Mouse (Mus musculus) midbrain, embryonic 16.5 days (tissue): Measurements from ENCODE around the gene Sppl3. TPM values are rescaled to one million over a fixed set of nuclear protein-coding genes. Genes with fewer than 3 reads are reported as not detected.

Experiments
- ATAC-seq: fragments of 200-750 bp; cut with Nextera tagmentation; 2 replicates; pipeline ENCODE4 v1.8.0; 2017; ENCODE audit warnings: moderate TSS enrichment
- H3K27ac ChIP-seq: fragments of 300-500 bp; sonication (generic); 2 replicates; pipeline ENCODE4 v1.5.1; 2014; ENCODE audit warnings: mild to moderate bottlenecking, low read length, mixed read lengths
- H3K27me3 ChIP-seq: fragments of 300-500 bp; sonication (generic); 2 replicates; pipeline ENCODE4 v1.6.1; 2014; ENCODE audit warnings: low read depth, low read length, mixed read lengths; ENCODE audit not compliant: control insufficient read depth, insufficient read depth
- H3K36me3 ChIP-seq: fragments of 300-500 bp; sonication (generic); 2 replicates; pipeline ENCODE4 v1.6.1; 2014; ENCODE audit warnings: mild to moderate bottlenecking, low read length, moderate library complexity, mixed read lengths; ENCODE audit not compliant: control insufficient read depth, insufficient read depth
- H3K4me1 ChIP-seq: fragments of 300-500 bp; sonication (generic); 2 replicates; pipeline ENCODE4 v1.6.1; 2014; ENCODE audit warnings: mild to moderate bottlenecking, low read length, mixed read lengths; ENCODE audit not compliant: control insufficient read depth, insufficient read depth
- H3K4me2 ChIP-seq: fragments of 300-500 bp; sonication (generic); 2 replicates; pipeline ENCODE4 v1.6.1; 2014; ENCODE audit warnings: mild to moderate bottlenecking, low read length, mixed read lengths
- H3K4me3 ChIP-seq: fragments of 300-500 bp; sonication (generic); 2 replicates; pipeline ENCODE4 v1.5.1; 2014; ENCODE audit warnings: low read depth, mild to moderate bottlenecking, low read length, moderate library complexity, mixed read lengths
- H3K9ac ChIP-seq: fragments of 300-500 bp; sonication (generic); 2 replicates; pipeline ENCODE4 v1.6.1; 2014; ENCODE audit warnings: low read depth, low read length, mixed read lengths
- H3K9me3 ChIP-seq: fragments of 300-500 bp; sonication (generic); replicated peaks from 2 replicates; pipeline ENCODE4 v1.6.1; 2014; ENCODE audit warnings: mild to moderate bottlenecking, low read length, mixed read lengths; ENCODE audit not compliant: control insufficient read depth, poor library complexity, severe bottlenecking
- WGBS: fragments of 180-500 bp; shearing (Covaris S2); extraction: QIAGEN DNeasy Blood & Tissue Kit; methylation state at CpG from one replicate; pipeline ENCODE4 v1.1.7; 2014; 5-methylcytosine and 5-hydroxymethylcytosine counted together
- polyA plus RNA-seq: library from polyadenylated mRNA; unstranded; fragments of >200 nt; fragmentation: Nextera tagmentation; extraction: Ambion mirVana; gene quantifications from 2 replicates; pipeline ENCODE4 v1.2.1, GENCODE M21; 2015

Sppl3 gene
- polyA plus RNA-seq, 1 experiment from 2014 or later: 18.2 TPM

DNA sequence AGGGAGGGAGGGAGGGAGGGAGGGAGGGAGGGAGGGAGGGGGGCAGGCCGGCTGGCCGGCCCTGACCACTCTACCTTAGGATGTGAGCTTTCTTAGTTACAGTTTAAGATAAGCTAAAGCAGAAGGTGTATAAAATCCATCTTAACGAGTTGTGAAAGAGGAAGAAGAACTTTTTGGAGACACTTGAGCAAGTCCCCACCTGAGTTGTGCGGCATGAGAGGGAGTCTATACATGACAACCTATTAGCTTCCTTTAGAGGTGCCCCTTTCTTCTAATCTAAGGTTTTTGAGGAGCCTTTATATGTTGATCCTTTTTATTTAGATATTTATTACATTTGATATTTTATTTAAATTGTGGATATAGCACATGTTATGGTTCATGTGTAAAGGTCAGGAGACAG, 32.7 kb downstream of the Sppl3 start:
- no peak overlapping the region for H3K27ac ChIP-seq
- H3K4me1 ChIP-seq: no peaks in the 10 kb centered on the region
- H3K27me3 ChIP-seq: no peaks in the 10 kb centered on the region
- no peak overlapping the region for H3K9ac ChIP-seq
- ATAC-seq: no peak
- 94% methylated on average over 4 of the region's 4 CpGs for WGBS
- H3K9me3 ChIP-seq: no peaks in the 10 kb centered on the region
- H3K4me3 ChIP-seq: no peak overlapping the region
- H3K36me3 ChIP-seq: no peaks in the 10 kb centered on the region
- no peak overlapping the region for H3K4me2 ChIP-seq

DNA sequence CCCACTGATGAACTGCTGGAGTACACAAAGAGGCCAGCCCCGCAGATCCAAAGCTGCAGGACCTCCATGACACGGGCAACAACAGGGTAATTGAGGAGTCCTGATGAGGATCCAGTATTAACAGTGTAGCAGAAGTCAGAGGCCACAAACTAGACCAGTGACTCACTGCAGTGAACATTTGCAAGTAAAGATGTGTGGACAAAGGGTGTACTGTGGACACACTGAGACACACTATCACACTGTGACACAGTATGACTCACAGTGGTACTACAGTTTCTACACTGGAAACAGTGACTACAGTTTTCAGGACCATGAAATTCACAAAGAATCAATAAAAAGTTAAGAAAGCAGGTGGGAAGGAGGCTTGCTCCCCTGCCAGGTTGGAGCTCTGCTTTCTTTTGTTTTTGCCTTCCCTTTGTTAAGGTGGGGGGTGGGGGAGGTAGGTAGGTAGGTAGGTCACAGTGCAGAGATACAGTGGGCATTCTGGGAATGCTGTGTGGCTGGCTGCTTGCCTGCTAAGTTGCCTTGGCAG, 34.3 kb downstream of the Sppl3 start:
- no peak for ATAC-seq
- Histone ChIP-seq H3K9ac (no peak overlapping the region), H3K27me3 (no peaks in the 10 kb centered on the region), H3K9me3 (no peaks in the 10 kb centered on the region), H3K36me3 (no peaks in the 10 kb centered on the region), H3K4me3 (no peak overlapping the region), H3K4me2 (no peak overlapping the region), H3K4me1 (no peaks in the 10 kb centered on the region), H3K27ac (no peak overlapping the region)
- 81% methylated on average over 2 of the region's 2 CpGs for WGBS

DNA sequence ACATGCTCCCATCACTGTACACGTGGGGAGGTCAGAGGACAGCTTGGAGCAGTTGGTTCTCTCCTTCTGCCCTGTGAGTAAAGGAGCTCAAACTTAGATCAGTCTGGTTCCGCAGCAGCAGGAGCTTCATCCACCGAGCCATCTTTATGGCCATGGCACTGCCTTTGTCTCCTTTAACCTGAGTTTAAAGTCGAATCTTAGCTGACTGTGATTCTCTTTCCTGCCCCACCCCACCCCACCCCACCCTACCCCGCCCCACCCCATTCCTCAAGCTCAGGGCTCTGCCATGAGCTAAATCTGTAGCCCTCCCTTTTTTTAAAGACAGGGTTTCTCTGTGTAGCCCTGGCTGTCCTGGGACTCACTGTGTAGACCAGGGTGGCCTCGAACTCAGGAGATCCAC, 38.8 kb downstream of the Sppl3 start:
- Histone ChIP-seq H3K27me3 (no peaks in the 10 kb centered on the region), H3K9ac (no peak overlapping the region), H3K27ac (no peak overlapping the region), H3K4me3 (no peak overlapping the region), H3K4me2 (no peak overlapping the region), H3K4me1 (no peaks in the 10 kb centered on the region; the same call in 1 of the 2 replicates), H3K9me3 (no peaks in the 10 kb centered on the region), H3K36me3 (no peaks in the 10 kb centered on the region)
- no peak for ATAC-seq
- 92% methylated on average over 6 of the region's 6 CpGs for WGBS

DNA sequence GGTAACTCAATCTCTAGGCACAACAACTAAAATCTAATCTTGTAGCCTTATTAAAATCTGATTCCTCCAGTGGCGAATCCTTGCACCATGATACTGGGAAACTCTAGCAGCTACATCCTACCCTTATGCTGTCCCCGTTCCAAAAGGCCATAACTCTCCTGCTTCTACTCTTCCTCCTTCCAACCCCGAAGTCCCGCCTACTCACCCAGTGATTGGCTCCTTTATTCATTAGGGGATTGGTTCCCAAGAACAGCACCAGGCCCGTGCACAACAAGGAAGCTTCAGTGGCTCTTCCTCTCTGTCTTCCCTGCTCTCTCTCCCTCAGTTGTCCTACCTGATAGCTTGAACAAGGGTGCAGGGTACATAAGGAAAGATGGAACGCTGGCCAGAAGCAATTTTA, 39.8 kb downstream of the Sppl3 start:
- no peaks in the 10 kb centered on the region; the same call in 1 of the 2 replicates for H3K4me1 ChIP-seq
- no peak overlapping the region for H3K27ac ChIP-seq
- H3K27me3 ChIP-seq: no peaks in the 10 kb centered on the region
- no peak overlapping the region for H3K9ac ChIP-seq
- H3K4me2 ChIP-seq: no peak overlapping the region
- WGBS: 86% methylated on average over 6 of the region's 6 CpGs
- no peak overlapping the region for H3K4me3 ChIP-seq
- ATAC-seq: no peak
- no peaks in the 10 kb centered on the region for H3K36me3 ChIP-seq
- no peaks in the 10 kb centered on the region for H3K9me3 ChIP-seq

DNA sequence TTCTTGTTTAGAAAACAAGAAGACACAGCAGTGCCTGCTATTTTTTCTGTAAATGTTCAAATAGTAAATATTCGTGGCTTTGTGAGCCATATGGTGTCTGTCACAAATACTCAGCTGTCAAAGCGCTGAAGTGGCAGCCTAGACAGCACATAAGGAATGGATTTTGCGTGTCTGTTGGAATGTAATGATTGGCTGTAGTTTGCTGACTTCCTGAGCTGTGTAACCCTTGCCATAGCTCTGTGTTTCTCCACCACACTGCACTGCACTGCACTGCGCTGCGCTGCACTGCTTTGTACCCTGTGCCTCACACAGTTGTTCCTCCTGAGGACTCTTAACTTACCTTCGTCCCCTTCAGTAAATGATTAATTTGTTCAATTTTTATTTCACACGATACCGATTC, 41.6 kb downstream of the Sppl3 start:
- no peak overlapping the region for H3K4me2 ChIP-seq
- H3K27me3 ChIP-seq: no peaks in the 10 kb centered on the region
- H3K9ac ChIP-seq: no peak overlapping the region
- no peak for ATAC-seq
- H3K9me3 ChIP-seq: no peaks in the 10 kb centered on the region
- WGBS: 87% methylated on average over 8 of the region's 8 CpGs
- no peak overlapping the region for H3K27ac ChIP-seq
- no peaks in the 10 kb centered on the region for H3K36me3 ChIP-seq
- H3K4me3 ChIP-seq: no peak overlapping the region
- no peaks in the 10 kb centered on the region; the same call in 1 of the 2 replicates for H3K4me1 ChIP-seq

DNA sequence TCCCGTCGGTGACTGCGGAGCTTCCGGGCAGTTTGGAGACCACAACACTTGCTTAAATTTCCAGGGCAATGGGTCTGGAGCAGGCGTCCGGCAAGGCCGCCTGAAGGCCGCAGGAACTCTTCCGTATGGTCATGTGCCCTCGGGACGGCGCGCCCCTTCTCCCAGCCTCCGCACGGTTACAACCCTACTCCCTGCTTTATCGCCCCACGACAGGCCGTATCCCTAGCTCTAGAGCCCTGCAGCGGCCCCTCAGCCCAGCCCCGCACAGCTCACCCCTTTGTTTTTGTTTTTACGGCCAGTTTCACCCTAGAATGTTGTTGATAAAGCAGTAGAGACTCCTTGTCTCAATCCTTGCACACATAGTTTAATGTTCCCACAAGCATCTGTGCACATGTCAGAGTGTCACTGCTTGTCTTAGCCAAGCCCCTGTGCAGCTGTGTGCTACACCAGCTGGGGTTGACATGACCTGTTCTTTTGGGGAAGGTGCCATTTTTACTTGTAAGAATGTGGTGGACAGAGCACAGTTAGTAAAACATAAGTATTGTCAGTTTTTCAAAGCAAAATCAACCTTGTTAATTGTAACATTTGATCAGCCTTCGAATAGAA, 43.0 kb downstream of the Sppl3 start:
- Histone ChIP-seq H3K4me1 (no peaks in the 10 kb centered on the region; the same call in 1 of the 2 replicates), H3K9me3 (no peaks in the 10 kb centered on the region), H3K4me3 (no peak overlapping the region), H3K27me3 (no peaks in the 10 kb centered on the region), H3K36me3 (no peaks in the 10 kb centered on the region), H3K4me2 (no peak overlapping the region), H3K9ac (no peak overlapping the region), H3K27ac (no peak overlapping the region)
- 92% methylated on average over 22 of the region's 22 CpGs for WGBS
- ATAC-seq: no peak

DNA sequence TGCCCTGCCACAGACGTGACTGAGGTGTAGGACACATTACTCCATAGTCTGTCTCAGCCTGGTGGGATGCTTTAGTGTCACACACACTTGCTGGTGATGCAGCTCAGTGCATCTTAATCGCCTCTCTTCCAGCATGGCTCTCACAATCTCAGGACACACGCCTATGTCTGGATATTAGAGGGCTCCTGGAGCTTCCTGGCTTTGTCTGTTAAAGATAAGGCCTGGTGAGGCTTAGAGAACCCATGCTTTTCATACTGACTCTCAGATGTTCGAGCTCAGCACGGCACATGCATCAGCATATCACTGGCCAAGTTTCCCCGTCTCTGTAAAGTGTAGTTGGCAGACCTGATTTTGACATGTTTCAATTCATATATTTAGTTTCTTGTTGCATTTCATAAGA, 44.5 kb downstream of the Sppl3 start:
- Histone ChIP-seq H3K36me3 (no peaks in the 10 kb centered on the region), H3K4me1 (no peaks in the 10 kb centered on the region; the same call in 1 of the 2 replicates), H3K9me3 (no peaks in the 10 kb centered on the region), H3K9ac (no peak overlapping the region), H3K4me2 (no peak overlapping the region), H3K4me3 (no peak overlapping the region), H3K27me3 (no peaks in the 10 kb centered on the region), H3K27ac (no peak overlapping the region; the same call in 1 of the 2 replicates)
- 74% methylated on average over 6 of the region's 6 CpGs for whole genome bisulfite sequencing
- no peak for ATAC-seq

DNA sequence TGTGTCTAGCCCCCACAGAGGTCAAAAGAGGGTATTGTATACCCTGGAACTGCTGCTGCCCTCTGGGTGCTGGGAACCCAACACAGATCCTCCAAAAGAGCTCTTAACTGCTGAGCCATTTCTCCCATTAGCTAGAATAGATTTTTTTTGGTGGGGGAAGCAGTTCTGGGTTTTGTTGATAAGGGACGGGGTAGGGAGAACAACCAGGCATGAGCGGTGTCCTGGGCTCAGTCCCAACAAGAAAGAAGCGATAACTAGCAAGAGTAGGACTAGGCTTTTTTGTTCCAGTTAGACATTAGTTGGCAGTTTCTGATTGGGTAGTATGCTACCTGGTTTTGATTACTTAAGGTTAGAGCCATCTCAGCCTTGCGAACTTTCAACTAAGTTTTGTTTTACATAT, 46.2 kb downstream of the Sppl3 start:
- Histone ChIP-seq H3K27me3 (no peaks in the 10 kb centered on the region), H3K9ac (no peak overlapping the region), H3K9me3 (no peaks in the 10 kb centered on the region), H3K27ac (no peak overlapping the region), H3K4me1 (no peaks in the 10 kb centered on the region; the same call in 1 of the 2 replicates), H3K4me2 (no peak overlapping the region), H3K4me3 (no peak overlapping the region), H3K36me3 (no peaks in the 10 kb centered on the region)
- no peak for ATAC-seq
- WGBS: 98% methylated on average over 4 of the region's 4 CpGs

DNA sequence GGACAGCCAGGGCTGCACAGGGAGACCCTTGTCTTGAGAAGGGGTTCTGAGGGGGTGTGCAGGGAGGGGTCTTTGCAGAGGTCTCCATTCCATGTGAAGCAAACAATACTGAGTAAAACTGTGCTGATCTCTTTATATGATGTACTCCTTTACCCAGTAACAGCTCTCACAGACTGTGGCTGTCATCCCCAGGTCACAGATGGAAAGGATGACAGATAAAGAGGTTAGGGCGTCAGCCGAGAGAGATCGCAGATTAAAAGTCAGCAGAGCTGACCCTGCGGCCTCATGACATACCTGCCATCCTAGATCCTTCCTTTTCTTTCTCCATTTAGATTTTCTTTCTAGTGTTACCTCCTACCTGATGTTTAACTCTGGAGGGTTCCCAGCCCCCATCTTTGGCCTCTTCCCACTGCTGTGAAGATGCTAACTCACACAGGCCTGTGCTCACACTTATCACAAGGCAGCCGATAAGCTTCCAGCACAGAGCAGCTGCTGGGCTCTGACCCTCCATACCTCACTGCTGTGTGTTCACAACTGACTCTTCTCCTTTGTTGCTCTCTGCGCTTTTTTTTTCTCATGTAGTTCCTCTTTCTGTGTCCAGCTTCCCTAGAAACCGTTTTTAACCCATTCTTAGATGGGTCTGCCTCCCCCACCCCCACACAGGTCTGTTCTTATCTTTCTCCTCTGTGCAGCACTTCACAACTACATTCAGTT, 47.8 kb downstream of the Sppl3 start:
- H3K9me3 ChIP-seq: no peaks in the 10 kb centered on the region
- 83% methylated on average over 7 of the region's 7 CpGs for WGBS
- no peak overlapping the region for H3K27ac ChIP-seq
- no peak overlapping the region for H3K4me3 ChIP-seq
- no peak overlapping the region for H3K4me2 ChIP-seq
- H3K9ac ChIP-seq: no peak overlapping the region
- no peaks in the 10 kb centered on the region for H3K27me3 ChIP-seq
- H3K4me1 ChIP-seq: no peaks in the 10 kb centered on the region
- H3K36me3 ChIP-seq: no peaks in the 10 kb centered on the region
- ATAC-seq: no peak
